Mouse (Mus musculus) heart, adult 18-20 months (tissue): ENCODE data around the gene Slc25a54. TPM values are rescaled to one million over a fixed set of nuclear protein-coding genes. Genes with fewer than 3 reads are reported as not detected.

Experiments used
- DNase-seq, 2 experiments: peaks; one replicate each; pipeline ENCODE4 v3.0.0; 2021 to 2022; ENCODE audit warnings: mixed read lengths in 1 of 2
- long read RNA-seq, 2 experiments: library from polyadenylated mRNA; stranded (forward); transcript quantifications; one replicate each; pipeline ENCODE4 v2.0.0; 2021
- total RNA-seq, 2 experiments: library from RNA; stranded (reverse); gene quantifications; 2 replicates each; pipeline ENCODE4 v1.2.3; 2021

The Slc25a54 gene
- total RNA-seq: not detected
- long read RNA-seq, experiment 1: 0 reads
- long read RNA-seq, experiment 2: 0 reads

DNA sequence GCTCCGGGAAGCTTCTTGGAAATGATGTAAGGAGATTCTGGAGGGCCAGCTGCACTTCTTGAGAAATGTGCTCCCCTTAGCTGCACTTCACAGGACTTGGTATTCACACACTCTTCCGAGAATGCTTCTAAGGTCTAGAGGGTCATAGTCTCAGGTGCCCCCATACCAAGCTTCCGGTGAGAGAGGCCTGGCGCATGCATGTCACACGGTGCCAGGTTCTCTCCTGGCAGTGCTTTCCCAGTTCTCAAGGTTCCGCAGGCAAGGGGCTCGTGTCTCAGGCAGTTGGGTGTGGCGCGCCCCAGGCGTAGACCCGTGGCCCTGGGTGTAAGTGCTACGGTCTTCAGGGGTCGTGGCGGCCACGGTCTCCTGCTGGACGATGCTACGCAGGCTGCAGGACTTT lies at the start of gene Slc25a54:
Gene Slc25a54, plus strand, starts transcription at position 301 of the 400 bp plus-strand sequence.
- DNase-seq: no peak

DNA sequence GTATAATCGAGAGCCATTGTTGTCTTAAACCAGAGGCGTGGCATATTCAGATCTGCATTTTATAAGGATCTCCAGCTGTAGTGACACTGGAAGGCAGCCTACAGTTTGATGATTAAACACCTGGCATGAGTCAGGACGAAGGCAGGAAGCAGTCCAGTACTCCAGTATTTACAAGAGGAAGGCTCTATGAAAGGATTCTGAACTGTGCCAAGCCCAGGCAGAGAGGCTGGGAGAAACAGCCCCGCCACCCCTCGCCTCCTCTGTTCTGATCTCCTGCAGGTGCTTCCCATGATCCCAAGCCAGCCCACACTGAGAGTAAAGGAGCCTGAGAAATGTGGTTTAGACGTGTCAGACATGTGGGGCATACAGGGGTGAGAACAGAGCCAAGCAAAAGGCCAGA lies 49.5 kb upstream of the Slc25a54 start:
- DNase-seq: peak; percentile 48 to 72

DNA sequence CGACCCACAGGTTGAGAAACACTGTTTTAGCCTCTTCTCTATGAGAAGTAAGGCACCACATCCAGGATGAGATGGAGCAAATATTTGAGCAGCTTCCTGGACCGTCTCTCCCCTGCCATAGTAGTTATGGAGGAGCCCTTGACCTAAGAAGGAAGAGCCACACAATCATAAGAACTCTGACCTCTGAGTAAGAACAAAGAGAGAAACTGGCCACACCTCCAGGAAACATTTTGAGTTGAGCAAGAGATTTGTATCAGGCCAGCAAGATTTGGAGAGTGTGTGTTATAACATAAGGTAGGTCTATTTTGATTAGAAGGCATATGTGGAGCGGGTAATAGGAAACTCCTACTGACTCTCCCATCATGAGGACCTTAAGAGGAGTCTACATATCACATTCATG lies 48.6 kb upstream of the Slc25a54 start:
- DNase-seq: no peak

DNA sequence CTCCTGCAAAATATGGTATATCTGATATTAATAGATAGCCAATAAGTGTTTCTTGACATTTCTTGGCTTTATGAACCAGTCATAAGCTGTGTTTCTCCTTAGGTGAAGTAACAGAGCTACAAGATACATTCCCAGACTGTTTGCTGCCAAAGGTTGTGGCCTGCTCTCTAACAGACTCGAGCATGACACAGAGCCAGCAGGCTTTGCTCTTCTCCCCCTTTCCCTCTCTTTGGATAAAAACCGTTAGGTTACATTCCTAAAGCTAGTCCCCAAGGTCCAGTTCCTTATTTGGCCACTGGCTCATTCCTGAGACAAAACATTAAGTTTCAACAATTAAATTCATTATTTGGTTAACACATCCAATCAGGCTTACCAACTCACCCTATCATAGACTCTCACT lies 48.0 kb upstream of the Slc25a54 start:
- no peak for DNase-seq

DNA sequence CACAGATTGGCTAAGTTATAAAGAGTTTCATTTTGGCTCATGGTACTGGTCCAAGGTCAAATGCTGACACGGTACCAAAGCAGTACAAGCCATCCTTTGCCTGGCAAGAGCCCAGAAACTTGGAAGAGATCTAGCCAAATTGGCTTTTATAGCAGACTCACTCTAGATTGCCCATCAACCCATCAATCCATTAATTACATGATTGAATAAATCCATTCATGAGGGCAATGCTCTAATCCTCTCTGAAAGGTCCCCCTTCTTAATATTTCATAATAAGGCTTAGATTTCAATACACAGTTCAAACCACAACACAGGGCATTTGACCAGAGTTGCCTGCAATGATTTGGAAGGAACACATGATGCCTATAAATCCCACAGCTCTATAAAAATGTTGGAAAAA lies 45.9 kb upstream of the Slc25a54 start:
- no peak for DNase-seq

DNA sequence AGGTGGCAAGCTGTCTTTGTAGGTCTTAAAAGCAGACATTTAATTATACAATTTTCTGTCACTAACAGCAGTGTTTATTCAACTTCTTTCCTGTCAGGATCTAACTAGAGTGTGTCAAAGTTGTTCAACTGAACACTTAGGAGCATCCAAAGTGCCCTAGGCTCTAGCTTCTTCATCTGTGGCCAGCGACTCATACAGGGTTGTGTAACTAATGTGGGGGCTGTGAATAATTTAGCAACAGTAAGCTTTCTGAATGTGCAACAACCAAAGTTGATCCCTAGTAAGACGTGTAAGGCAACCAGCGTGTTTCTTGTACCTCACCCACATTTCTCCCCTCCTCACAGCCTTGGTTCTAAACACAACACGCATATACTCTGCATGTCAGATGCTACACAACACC lies 39.4 kb upstream of the Slc25a54 start:
- no peak for DNase-seq

DNA sequence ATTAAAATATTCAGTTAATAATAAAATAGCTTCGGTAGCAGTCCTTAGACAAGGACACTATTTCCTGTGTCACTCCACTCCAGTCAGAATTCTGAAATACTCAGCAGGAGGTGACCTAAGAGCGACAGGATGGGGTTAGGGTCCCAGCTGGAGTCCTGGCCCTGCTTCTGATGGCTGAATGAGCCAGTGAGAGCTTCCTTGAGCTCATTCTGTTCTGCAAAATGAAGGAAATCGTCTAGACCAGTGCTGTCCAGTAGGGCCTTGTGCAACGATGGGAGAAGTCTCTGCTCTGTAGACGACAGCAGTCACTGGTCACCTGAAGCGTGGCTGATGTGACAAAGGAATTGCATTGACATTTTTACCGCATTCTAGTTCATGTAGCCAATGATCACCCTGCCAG lies 36.9 kb upstream of the Slc25a54 start:
- DNase-seq: no peak

DNA sequence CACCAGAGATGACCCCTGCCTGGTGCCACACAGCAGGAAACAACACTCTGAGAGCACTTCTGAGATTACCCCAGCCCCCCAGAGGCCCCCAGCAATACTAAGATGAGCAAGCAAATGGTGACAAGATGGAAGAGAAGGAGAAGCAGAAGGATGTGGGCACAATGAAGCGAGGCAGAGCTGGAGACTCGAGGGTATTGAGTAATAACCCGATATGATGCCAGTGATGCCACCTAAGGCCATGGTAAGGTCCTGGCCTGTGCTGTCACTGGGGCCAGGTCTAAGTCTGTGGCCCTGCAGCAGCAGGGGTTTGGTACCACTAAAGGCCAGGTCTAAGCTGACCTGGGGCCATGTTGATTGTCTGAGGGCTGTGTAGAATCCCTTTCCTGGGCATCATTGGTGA lies 33.8 kb upstream of the Slc25a54 start:
- no peak for DNase-seq

DNA sequence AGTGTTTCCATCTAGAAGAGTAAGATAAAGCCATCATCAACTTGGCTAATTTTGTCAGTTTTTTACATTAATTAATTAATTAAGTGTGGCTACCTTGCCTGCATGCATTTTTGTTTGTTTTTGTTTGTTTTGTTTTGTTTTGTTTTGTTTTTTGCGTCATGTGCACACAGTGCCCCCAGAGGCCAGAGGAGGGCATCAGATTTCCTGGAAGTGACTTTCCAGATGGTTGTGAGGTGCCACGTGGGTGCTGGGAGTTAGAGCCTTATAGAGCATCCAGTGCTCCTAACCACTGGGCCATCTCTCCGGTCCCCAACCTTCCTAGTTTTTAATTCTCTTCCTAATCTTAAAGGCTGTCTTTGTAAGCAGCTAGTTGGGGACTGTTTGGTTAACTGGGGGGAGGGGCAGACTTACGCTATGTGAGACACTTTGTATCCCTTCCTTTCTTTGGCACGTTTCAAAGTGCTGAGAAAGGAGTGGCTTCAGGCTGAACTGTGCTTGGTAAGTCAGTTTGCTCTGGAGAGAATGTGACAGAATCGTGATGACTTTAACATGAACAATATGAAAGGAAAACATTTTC lies 32.5 kb upstream of the Slc25a54 start:
- no peak for DNase-seq

DNA sequence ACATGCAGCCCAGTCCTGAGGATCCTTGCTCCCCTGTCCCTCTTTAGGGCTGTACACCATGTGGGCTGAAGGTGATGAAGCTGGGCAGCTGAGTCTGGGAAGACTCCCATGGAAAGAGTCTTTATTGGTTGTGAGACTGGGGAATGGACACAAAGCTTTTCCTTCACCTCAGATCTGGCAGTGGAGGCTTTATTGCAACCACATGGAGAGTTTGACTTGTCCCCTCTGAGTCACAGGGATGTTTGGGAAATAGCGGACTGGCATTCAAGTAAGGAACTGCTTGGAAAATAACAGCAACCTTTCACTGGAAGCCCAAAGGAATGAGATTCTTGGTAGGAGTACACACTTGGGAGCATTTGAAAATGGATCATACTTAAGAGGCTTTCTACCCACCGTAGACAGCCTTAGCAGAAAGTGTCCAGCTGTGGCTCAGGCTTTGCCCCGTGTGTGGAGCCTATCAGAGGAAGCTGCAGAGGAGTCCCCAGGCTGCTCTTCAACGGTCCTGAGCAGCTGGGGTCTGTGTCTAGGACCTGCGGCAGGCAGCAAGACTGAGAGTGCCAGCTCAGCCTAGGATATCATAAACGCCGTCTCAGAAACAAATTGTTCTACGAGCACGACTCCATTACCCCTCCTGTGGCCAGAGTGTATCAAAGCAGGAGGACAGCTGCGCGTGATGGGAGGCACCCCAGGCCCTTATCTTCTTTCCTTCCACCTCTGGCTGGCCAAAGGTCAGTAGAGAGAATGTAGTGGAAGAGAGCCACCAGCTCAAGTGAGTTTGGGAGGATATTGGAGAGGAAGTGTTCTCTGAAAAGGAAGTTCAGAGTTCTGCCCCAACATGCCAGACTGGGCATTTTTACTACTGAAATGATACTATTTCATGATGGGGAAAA lies 29.0 kb upstream of the Slc25a54 start:
- peak; percentile 57 to 72 for DNase-seq

DNA sequence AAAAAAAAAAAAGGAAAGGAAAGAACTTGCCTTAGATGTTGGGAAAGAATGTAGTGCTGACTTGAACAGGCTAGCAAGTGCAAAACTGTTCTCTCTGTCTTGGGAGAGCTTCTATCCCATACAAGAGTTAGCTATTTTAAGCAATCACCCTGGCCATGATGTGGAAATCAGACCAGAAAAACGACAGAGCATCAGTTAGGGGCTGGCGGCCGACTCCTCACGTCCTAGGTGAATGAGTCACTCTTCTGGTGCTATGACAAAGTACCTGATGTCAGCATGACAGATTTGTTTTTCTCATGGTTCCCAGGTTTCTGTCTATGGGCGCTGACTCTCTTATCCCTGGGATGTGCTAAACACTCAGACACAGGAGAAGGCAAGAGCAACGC lies 28.3 kb upstream of the Slc25a54 start:
- DNase-seq: no peak

DNA sequence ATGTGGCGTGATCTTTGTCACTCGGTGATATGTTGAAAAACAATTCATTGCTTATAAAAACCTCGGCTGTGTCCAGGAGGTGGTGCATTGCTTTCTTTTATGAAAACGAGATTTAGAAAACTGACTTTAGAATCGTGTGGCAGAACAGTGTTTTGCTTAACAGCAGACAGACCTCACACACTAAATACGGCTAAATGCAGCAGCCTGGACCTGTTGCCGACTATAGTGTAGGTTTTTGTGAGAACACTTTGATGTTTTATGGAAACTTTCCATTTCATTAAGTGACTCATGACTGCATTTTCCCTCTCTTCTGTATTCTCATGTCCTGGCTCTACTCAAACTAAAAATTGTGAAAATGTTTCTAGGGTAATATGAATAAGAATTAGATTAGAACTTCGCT lies 20.4 kb upstream of the Slc25a54 start:
- DNase-seq: no peak

DNA sequence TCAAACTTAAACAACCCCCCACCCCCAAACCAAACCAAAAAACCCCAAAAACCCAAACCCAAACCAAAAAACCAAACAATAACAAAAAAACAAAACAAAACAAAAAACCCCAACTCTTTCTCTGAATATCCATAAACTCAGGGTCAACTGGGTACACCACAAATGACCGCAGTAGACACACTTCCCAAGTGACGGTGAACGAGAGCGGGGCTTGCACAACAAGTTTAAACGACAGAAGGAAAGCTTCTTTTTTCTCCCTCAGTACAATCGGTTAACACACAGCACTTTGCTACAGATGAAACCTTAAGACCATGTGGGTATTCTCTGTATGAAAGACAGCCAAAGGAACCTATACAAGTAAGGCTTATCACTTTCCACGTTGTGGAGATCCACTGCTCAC lies 17.9 kb upstream of the Slc25a54 start:
- DNase-seq: no peak

DNA sequence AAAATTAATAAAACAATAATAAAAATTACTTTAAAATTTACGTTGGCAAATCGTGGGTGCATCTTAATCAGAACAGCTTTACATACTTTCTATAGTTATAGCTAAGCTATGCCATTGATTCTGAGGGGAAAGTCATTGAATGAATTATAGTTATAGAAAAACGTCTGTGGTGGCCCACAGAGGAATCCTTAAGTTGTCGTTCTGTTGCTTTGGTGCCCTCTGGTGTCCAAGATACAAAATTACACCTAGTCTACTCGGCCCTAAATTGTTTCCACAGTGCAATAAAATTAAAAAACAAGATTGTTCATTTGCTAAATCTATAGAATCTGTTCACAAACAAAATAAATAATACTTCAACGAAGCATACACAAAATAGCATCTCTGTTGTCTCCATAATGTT lies 17.3 kb upstream of the Slc25a54 start:
- DNase-seq: peak; percentile 52 to 57

DNA sequence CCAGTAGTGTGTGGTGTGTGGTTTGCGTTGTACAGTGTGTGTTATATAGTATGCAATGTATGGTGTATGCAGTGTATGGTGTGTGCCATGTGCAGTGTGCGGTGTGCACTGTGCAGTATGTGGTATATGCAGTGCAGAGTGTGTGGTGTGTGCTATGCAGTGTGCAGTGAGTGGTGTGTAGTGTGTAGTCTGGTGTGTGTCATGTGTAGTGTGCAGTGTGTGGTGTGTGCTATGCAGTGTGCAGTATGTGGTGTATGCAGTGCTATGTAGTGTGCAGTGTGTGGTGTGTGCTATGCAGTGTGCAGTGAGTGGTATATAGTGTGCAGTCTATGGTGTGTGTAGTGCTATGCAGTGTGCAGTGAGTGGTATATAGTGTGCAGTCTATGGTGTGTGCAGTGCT lies 4.1 kb downstream of the Slc25a54 start:
- no peak for DNase-seq

DNA sequence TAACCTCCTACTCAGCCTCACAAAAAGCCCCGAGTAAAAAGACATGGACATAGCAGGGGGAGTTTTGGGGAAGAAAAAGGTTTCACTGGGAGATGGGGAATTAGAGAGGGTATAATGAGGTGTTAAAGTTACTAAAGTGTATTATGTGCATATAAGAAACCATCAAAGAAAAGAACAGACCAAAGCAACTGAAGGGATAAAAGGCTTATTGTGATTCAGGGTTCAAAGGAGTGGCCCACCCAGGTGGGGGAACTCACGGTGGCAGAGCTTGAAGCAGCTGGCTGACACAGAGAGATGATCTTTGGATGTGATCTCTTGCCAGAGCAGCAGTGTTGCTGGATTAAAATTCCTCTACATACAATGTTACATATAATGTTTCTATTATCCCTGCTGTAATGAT lies 8.2 kb downstream of the Slc25a54 start:
- DNase-seq: no peak

DNA sequence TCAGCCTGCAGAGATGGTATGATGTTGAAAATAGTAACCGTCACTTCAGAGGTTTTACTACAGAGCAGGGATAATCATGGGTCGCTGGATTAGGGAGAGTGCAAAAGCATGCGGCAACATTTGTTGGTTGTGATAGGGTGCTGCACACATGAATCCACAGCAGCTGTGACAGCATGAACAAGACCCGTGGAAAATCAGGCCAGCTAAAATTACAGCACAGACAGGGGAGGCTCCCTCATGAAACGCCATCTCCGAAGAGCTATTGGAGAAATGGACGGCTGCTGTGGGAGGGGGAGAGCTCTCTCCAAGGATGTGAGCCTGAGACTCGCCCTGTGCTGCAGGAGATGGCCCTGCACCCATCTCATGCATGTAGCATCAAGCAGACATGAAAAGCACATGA lies 24.4 kb downstream of the Slc25a54 start:
- DNase-seq: no peak

DNA sequence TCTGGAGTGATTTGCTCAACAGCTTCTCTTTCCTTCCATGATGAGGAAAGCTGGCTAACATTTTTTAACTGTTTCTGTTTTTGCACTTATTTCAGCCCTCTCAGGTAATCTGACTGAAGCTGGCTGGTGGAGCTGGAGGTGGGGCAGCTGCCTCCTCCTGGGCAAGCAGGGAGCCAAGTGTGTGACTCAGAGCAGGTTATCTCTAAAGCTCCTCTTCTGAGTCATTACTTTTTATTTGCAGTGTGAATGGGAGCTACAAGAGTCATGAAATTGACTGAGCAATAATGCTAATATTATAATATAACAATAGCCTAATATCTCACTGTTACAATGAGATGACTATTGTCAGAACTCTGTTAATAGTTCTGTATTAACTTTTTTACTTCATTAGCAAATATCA lies 36.9 kb downstream of the Slc25a54 start:
- no peak for DNase-seq

DNA sequence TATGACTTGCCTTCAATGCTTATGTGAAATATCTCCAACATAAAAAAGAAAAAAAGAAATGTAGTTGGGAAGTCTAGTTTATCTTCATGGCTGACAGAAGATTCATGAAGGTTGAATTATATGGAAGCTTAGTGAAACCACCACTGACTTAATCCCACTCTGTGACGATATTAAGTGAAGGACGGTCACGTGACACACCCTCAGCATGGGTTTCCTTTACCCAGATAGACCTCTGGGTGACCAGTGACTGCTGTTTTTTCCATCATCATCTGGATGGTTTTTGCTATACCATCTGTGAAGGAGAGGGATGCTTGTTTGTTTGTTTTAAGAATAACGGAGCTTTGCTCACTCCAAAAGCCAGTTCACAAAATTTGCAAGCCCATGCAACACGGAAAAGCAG lies 39.3 kb downstream of the Slc25a54 start:
- no peak for DNase-seq

DNA sequence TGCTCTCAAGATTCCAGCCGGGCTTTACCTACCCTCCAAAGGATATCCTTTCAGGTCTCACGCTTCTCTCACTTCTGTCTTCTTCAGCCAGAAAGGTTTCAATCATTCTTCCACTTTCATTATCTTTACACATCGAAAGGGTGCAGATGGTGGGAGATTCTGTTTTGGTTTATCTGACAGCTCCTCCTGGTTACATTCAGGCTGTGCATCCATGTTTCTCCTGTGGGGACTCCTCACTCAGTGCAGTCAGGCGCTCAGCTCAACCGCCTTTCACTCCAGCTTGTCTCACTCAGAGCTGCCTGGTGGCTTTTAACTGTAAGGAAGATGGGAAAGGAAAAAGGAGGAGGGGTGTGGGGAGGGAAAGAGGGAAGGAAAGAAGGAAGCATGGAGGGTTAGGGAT lies 39.7 kb downstream of the Slc25a54 start:
- DNase-seq: no peak

DNA sequence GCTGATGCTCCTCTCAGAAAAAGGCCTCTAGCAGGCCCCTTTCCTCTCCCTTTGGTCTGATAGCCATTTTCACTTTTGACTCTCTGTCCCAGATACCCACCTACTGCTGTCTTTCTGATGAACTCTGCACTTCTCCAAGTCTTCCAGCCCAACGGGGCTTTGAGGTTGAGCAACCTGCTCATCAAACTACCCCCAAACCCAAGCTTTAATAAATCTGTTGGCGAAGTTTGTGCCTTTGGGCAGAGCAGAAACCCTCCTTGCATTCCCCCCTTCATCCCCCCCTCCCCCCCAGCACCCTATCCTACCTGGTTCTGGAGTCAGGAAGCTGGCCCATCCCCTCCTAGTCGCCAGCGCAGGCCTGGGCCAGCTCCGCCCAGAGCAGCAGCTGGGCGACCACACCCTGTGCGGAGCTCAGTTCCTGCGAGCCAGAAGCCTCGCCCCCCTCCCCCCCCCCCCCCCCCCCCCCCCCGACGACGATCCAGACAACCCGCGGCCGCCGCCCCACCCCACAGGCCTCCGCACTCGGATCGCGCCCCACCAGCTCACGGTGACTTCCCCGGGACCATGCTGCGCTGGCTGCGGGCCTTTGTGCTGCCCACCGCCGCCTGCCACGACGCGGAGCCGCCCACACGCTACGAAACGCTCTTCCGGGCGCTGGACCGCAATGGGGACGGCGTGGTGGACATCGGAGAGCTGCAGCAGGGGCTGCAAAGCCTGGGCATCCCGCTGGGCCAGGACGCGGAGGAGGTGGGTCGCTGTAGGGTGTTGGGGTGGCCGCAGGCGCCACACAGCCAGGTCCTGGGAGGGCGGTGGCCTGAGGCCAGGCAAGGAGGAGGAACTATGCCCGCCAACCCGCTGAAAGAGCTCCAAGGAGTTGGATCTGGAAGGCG lies 42.6 kb downstream of the Slc25a54 start, which contains the start of gene Slc25a24:
Gene Slc25a24, plus strand, starts transcription at position 509 of the 890 bp plus-strand sequence.
- peak; percentile 35 to 72 for DNase-seq

DNA sequence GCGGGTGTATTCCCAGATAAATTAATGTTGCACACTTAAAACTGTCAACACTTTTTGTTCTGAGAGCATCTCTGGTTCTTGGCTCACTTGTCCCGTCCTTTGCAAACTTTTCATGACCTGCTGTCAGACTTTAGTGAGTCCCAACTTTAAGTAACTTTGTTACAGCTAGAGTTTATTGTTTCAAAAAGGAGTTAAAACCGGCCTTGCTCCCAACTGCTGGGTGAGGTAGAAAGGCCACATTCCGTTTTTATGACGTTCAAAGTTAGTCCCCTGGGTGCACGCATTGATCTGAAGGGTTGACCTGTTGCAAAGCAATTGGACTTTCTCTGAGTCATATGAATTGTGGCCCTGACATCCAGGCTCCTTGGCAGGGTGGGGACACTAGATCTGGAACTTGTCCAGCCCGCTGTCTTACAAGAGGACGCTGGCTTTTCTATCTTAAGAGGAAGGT lies 43.3 kb downstream of the Slc25a54 start:
- DNase-seq: peak; percentile 73 to 76

DNA sequence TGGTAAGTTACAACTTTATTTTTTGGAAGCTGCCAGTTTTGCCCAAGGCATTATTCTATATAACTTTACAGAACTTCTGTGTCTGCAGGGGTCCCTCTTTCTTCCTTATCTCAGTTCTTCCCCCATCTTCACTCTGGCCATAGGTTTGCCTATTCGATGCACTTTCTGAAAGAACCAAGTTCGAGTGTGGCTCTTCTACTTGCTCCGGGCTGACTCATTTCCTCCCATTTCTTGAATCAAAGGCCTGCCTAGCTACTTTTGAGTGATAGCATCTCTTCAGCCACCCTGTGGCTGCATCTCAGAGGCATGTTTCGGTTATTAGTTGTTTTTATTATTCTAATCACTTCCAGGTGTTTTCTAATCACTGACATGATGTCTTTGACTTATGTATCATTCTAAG lies 43.8 kb downstream of the Slc25a54 start:
- DNase-seq: peak; percentile 20 to 33
